Mouse (Mus musculus): ENCODE measurements around the gene Erap1. TPM values are rescaled to one million over a fixed set of nuclear protein-coding genes. Genes with fewer than 3 reads are reported as not detected.
"Not testable (repeated sequence)": the region's sequence is repeated elsewhere in the genome, so short reads cannot be mapped to it uniquely, and the experiment has no call there.

Gene Erap1
- polyA plus RNA-seq, 1 experiment, result 3.8 TPM

GRCm38 (mm10) chr13:74632857-74633256 is 6.5 kb upstream of the Erap1 start:
- Histone ChIP-seq H3K4me3 (no peak overlapping the region), H3K79me2 (ENCODE audit: control insufficient read depth, insufficient read depth) (no peaks in the 10 kb centered on the region), H3K27me3 (ENCODE audit: control insufficient read depth, insufficient read depth, insufficient read length) (no peaks in the 10 kb centered on the region), H3K4me2 (ENCODE audit: low read depth) (no peak overlapping the region), H3ac (ENCODE audit: control insufficient read depth, insufficient read length) (no peak overlapping the region), H3K36me3 (ENCODE audit: control insufficient read depth, insufficient read depth) (no peaks in the 10 kb centered on the region)
- TF ChIP-seq USF1 (IDR thresholded peaks at IDR 0.05; ENCODE audit: low read depth) (no peak), CEBPB (IDR thresholded peaks at IDR 0.05; ENCODE audit: insufficient read depth, poor library complexity, severe bottlenecking) (no peak), POLR2AphosphoS2 (IDR thresholded peaks at IDR 0.05; ENCODE audit: insufficient read length, low read depth) (no peak), SRF (IDR thresholded peaks at IDR 0.05; ENCODE audit: control insufficient read depth, insufficient read length, low read depth) (no peak)

- no peaks in the 10 kb centered on the region for H3K79me2 ChIP-seq (ENCODE audit: control insufficient read depth, insufficient read depth)
- no peaks in the 10 kb centered on the region for H3K36me3 ChIP-seq (ENCODE audit: control insufficient read depth, insufficient read depth)
These were observed 549 bp downstream of the Erap1 start for GRCm38 (mm10) chr13:74639712-74640522.

GRCm38 (mm10) chr13:74640523-74640920 is 1.2 kb downstream of the Erap1 start:
- Histone ChIP-seq H3K4me2 (ENCODE audit: low read depth) (peak overlapping the region; percentile 51), H3K4me3 (peak overlapping the region; percentile 54), H3ac (ENCODE audit: control insufficient read depth, insufficient read length) (peak overlapping the region; percentile 44)
- H3K36me3 ChIP-seq (ENCODE audit: control insufficient read depth, insufficient read depth); H3K27me3 ChIP-seq (ENCODE audit: control insufficient read depth, insufficient read depth, insufficient read length); H3K79me2 ChIP-seq (ENCODE audit: control insufficient read depth, insufficient read depth): not testable (repeated sequence)

More at GRCm38 (mm10) chr13:74639712-74640522, 549 bp downstream of the Erap1 start:
- H3K4me3 ChIP-seq, result peak overlapping the region; percentile 54
- H3ac ChIP-seq (ENCODE audit: control insufficient read depth, insufficient read length), result peak overlapping the region; percentile 44
- TF ChIP-seq USF1 (IDR thresholded peaks at IDR 0.05; ENCODE audit: low read depth) (peak; percentile 75), SRF (IDR thresholded peaks at IDR 0.05; ENCODE audit: control insufficient read depth, insufficient read length, low read depth) (peak; percentile 10), CEBPB (IDR thresholded peaks at IDR 0.05; ENCODE audit: insufficient read depth, poor library complexity, severe bottlenecking) (no peak), POLR2A (IDR thresholded peaks at IDR 0.05; ENCODE audit: insufficient read length, low read depth) (peak; percentile 76), MYOD1 (IDR thresholded peaks at IDR 0.05; ENCODE audit: control insufficient read depth in 1 of 3, insufficient read length in 2 of 3, low read depth in 2 of 3) (peak in 1 of 3 experiments; percentile 16), REST (IDR thresholded peaks at IDR 0.05; ENCODE audit: insufficient read depth, insufficient read length) (no peak), MYOG (IDR thresholded peaks at IDR 0.05; ENCODE audit: control insufficient read depth in 1 of 3, insufficient read depth in 1 of 3, insufficient read length in 2 of 3, low read depth in 2 of 3) (no peak), TCF12 (IDR thresholded peaks at IDR 0.05; ENCODE audit: insufficient read depth, poor library complexity, severe bottlenecking) (no peak), POLR2AphosphoS2 (IDR thresholded peaks at IDR 0.05; ENCODE audit: insufficient read length, low read depth) (peak; percentile 24), TCF3 (IDR thresholded peaks at IDR 0.05; ENCODE audit: insufficient read length, low read depth) (no peak), E2F4 (IDR thresholded peaks at IDR 0.05; ENCODE audit: insufficient read depth) (no peak), MAX (IDR thresholded peaks at IDR 0.05; ENCODE audit: low read depth) (no peak)
- H3K4me2 ChIP-seq (ENCODE audit: low read depth), result peak overlapping the region; percentile 88
- H3K27me3 ChIP-seq (ENCODE audit: control insufficient read depth, insufficient read depth, insufficient read length), result no peaks in the 10 kb centered on the region

GRCm38 (mm10) chr13:74695497-74696193 is 56.3 kb downstream of the Erap1 start:
- Histone ChIP-seq H3K79me2 (ENCODE audit: control insufficient read depth, insufficient read depth) (no peaks in the 10 kb centered on the region), H3K36me3 (ENCODE audit: control insufficient read depth, insufficient read depth) (peaks cover 41% of the 10 kb centered on the region), H3K4me3 (no peak overlapping the region), H3K4me2 (ENCODE audit: low read depth) (no peak overlapping the region), H3K27me3 (ENCODE audit: control insufficient read depth, insufficient read depth, insufficient read length) (no peaks in the 10 kb centered on the region), H3ac (ENCODE audit: control insufficient read depth, insufficient read length) (no peak overlapping the region)
- TF ChIP-seq MYOD1 (IDR thresholded peaks at IDR 0.05; ENCODE audit: control insufficient read depth in 1 of 3, insufficient read length in 2 of 3, low read depth in 2 of 3), result peak in 1 of 3 experiments; percentile 5
- TF ChIP-seq E2F4 (IDR thresholded peaks at IDR 0.05; ENCODE audit: insufficient read depth), result no peak

DNA sequence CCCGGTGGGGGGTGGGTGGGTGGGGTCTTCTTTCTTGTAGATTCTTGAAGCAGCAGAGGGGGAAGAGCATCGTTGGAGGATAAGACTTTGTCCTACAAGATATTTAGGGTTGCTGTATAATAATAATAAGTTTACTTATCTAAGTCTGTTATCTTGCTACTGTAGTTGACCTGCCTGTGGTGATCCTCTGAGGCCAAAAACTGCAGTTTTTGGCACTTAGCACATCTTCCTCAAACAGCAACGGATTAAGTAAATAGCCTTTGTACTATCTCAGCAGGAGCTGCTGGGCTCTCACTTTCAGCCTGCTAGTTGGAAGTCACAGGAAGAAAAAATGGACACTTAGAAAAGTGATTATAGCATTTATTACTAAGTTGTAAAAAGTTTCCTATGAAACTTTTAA is 56.9 kb downstream of the Erap1 start:
- TF ChIP-seq POLR2AphosphoS2 (IDR thresholded peaks at IDR 0.05; ENCODE audit: insufficient read length, low read depth) (no peak), MYOG (IDR thresholded peaks at IDR 0.05; ENCODE audit: control insufficient read depth in 1 of 3, insufficient read depth in 1 of 3, insufficient read length in 2 of 3, low read depth in 2 of 3) (no peak)
- Histone ChIP-seq H3ac (ENCODE audit: control insufficient read depth, insufficient read length) (no peak overlapping the region), H3K27me3 (ENCODE audit: control insufficient read depth, insufficient read depth, insufficient read length) (no peaks in the 10 kb centered on the region), H3K79me2 (ENCODE audit: control insufficient read depth, insufficient read depth) (no peaks in the 10 kb centered on the region), H3K4me3 (no peak overlapping the region), H3K36me3 (ENCODE audit: control insufficient read depth, insufficient read depth) (peaks cover 45% of the 10 kb centered on the region), H3K4me2 (ENCODE audit: low read depth) (no peak overlapping the region)

All from myocyte (in vitro differentiated cells).